Mouse (Mus musculus) ovary, adult 18-20 months (tissue): ENCODE measurements around the gene Mtcl1.

Source experiments
- DNase-seq: peaks from one replicate; pipeline ENCODE4 v3.0.0; 2022; ENCODE audit warnings: low spot score, mixed read lengths

Gene Mtcl1

GRCm38 (mm10) chr17:66325440-66326203, 123.9 kb downstream of the Mtcl1 start:
- no peak for DNase-seq

GRCm38 (mm10) chr17:66324836-66325235, 124.7 kb downstream of the Mtcl1 start:
- DNase-seq, result no peak

GRCm38 (mm10) chr17:66322646-66323255, 126.8 kb downstream of the Mtcl1 start:
- DNase-seq, result no peak

- DNase-seq, result no peak
Observed at GRCm38 (mm10) chr17:66321933-66322332, 127.6 kb downstream of the Mtcl1 start.

GRCm38 (mm10) chr17:66320716-66321372, 128.7 kb downstream of the Mtcl1 start:
- no peak for DNase-seq

- no peak for DNase-seq
Observed at GRCm38 (mm10) chr17:66318031-66318430, 131.5 kb downstream of the Mtcl1 start.

- no peak for DNase-seq
Observed at GRCm38 (mm10) chr17:66317576-66317975, 132.0 kb downstream of the Mtcl1 start.

DNA sequence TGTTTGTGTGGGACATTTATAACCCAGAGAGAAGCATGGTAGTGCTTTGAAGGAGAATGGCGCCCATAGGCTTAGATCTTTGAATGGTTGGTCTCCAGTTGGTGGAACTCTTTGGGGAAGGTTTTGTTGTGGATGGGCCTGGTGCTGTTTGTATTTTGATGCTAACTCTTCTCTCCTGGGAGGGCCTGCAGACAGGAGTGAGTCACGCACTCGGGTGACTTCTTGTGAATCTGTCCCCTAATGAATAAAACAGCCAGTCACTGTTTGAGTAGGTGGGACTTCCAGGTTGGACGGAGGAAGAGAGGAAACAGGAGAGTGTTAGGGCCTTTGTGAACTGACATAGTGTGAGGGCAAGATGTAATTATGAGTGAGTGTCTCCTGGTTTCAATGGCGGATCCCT, 132.4 kb downstream of the Mtcl1 start:
- no peak for DNase-seq

DNA sequence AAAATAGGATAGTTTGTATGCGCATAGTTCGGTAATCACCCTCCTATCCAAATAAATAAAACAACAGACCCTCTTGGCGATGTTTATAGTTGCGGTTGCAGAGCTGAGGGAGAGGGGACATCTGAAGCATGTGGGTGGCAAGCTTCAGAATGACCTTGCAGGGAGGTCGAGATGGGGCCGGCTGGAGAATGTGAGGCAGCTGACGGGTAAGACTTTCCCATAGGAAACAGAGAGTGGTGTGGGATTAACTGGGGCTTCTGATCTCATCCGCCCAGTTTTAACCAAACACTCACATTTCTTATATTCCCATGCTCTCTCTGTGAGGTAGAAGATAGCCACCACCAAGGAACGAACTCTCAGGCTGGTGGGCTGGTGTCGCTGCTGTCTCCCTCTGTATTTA, 134.1 kb downstream of the Mtcl1 start:
- no peak for DNase-seq

- no peak for DNase-seq
Observed at GRCm38 (mm10) chr17:66314566-66315285, 134.8 kb downstream of the Mtcl1 start.

- no peak for DNase-seq
Observed at GRCm38 (mm10) chr17:66301906-66302305, 147.6 kb downstream of the Mtcl1 start.

GRCm38 (mm10) chr17:66301267-66301666, 148.3 kb downstream of the Mtcl1 start:
- DNase-seq, result no peak

DNA sequence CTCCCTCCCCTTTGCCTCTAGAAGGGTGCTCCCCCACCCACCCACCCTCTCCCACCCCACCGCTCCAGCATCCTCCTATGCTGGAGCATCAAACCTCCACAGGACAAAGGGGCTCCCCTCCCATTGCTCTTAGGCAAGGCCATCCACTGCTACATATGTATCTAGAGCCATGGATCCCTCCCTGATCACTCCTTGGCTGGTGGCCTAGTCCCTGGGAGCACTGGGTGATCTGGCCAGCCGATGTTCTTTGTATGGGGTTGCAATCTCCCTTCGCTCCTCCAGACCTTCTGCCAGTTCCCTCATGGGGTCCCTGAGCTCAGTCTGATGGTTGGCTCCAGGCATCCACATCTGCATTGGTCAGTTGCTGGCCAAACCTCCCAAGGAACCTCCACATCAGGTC, 151.8 kb downstream of the Mtcl1 start:
- no peak for DNase-seq

GRCm38 (mm10) chr17:66293581-66293980, 156.0 kb downstream of the Mtcl1 start:
- DNase-seq, result no peak

GRCm38 (mm10) chr17:66289894-66290293, 159.7 kb downstream of the Mtcl1 start:
- DNase-seq, result no peak
